Mouse (Mus musculus) small intestine, adult 2 months (tissue): ENCODE measurements around the gene Cilp.

Experiments used
- CTCF ChIP-seq: fragments of 200-500 bp; IDR thresholded peaks from 2 replicates; pipeline ENCODE4 v1.5.1; 2012; ENCODE audit warnings: low read depth, mild to moderate bottlenecking, control low read depth, inconsistent platforms, low read length, moderate library complexity, mixed read lengths; ENCODE audit not compliant: insufficient replicate concordance, insufficient read length; ENCODE audit errors: extremely low read depth
- POLR2A ChIP-seq: fragments of 200-500 bp; IDR thresholded peaks from 2 replicates; pipeline ENCODE4 v1.6.1; 2012; ENCODE audit warnings: low read depth, mild to moderate bottlenecking, control low read depth, inconsistent platforms, low read length, moderate library complexity

DNA sequence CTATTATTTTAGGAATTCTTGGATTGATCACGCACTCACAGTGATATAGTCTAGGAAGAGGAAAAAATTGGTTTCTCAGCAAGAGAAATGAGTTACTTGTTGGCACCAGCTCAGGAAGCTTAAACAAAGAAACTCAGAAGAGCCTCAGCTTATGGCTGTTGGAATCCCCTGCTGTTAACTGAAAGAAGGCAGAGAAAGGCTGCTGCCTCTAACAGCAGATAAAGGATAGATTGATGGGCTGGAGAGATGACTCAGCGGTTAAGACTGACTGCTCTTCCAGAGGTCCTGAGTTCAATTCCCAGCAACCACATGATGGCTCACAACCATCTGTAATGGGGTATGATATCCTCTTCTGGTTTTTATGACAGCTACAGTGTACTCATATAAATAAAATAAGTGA is 62.4 kb downstream of the Cilp start:
- no peak for TF ChIP-seq CTCF
- TF ChIP-seq POLR2A = no peak
